Mouse (Mus musculus) limb, embryonic 13.5 days (tissue): ENCODE results near the gene Sesn3. TPM values are rescaled to one million over a fixed set of nuclear protein-coding genes. Genes with fewer than 3 reads are reported as not detected.

Experiments
- ATAC-seq: fragments of 200-750 bp; cut with Nextera tagmentation; 2 replicates; pipeline ENCODE4 v1.8.0; 2017; ENCODE audit warnings: low read depth, moderate number of reproducible peaks, moderate TSS enrichment; ENCODE audit not compliant: low FRiP score
- H3K27ac ChIP-seq: fragments of 300-500 bp; sonication (generic); 2 replicates; pipeline ENCODE4 v1.5.1; 2015; ENCODE audit warnings: inconsistent platforms, mild to moderate bottlenecking, moderate library complexity
- H3K27me3 ChIP-seq: fragments of 300-500 bp; sonication (generic); 2 replicates; pipeline ENCODE4 v1.6.1; 2015; ENCODE audit warnings: mild to moderate bottlenecking, inconsistent platforms
- H3K36me3 ChIP-seq: fragments of 300-500 bp; sonication (generic); 2 replicates; pipeline ENCODE4 v1.6.1; 2015; ENCODE audit warnings: inconsistent platforms, mild to moderate bottlenecking, moderate library complexity
- H3K4me1 ChIP-seq: fragments of 300-500 bp; sonication (generic); 2 replicates; pipeline ENCODE4 v1.6.1; 2015; ENCODE audit warnings: inconsistent platforms
- H3K4me2 ChIP-seq: fragments of 300-500 bp; sonication (generic); replicated peaks from 2 replicates; pipeline ENCODE4 v1.6.1; 2015; ENCODE audit warnings: inconsistent platforms, mild to moderate bottlenecking, moderate library complexity
- H3K4me3 ChIP-seq: fragments of 300-500 bp; sonication (generic); 2 replicates; pipeline ENCODE4 v1.5.1; 2015; ENCODE audit warnings: moderate library complexity, mild to moderate bottlenecking, inconsistent platforms
- H3K9ac ChIP-seq: fragments of 300-500 bp; sonication (generic); 2 replicates; pipeline ENCODE4 v1.6.1; 2015; ENCODE audit warnings: mild to moderate bottlenecking, inconsistent platforms
- H3K9me3 ChIP-seq: fragments of 300-500 bp; sonication (generic); 2 replicates; pipeline ENCODE4 v1.6.1; 2016; ENCODE audit warnings: inconsistent platforms
- WGBS: fragments of 180-500 bp; shearing (Covaris S2); methylation state at CpG from one replicate; pipeline ENCODE4 v1.1.7; 2015; 5-methylcytosine and 5-hydroxymethylcytosine counted together
- polyA plus RNA-seq: library from polyadenylated mRNA; unstranded; fragments of >200 nt; fragmentation: Nextera tagmentation; extraction: Ambion mirVana; gene quantifications from 2 replicates; pipeline ENCODE4 v1.2.1, GENCODE M21; 2015

The Sesn3 gene
- polyA plus RNA-seq, 1 experiment from 2014 or later, result 27.9 TPM

DNA sequence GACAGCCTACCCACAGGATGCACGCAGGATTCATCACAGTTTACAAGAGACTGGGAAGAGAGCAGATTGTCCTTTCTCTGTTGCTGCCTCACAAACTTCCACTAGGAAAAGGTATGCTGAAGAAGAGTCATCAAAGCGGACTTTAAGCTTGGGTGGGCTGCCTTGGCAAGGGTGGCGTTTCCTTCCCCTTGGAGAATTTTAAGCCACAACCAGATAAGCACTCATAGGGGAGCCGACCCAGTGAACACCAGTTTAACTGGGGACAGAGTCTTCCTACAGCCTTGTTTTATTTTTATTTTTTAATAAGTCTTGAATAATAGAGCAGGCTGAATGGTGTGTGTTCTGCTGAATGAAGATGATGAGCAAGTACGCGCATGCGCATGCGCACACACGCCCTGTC is 89.9 kb downstream of the Sesn3 start:
- no peak overlapping the region for H3K9ac ChIP-seq
- H3K4me3 ChIP-seq, result no peak overlapping the region
- WGBS, result 97% methylated on average over 9 of the region's 9 CpGs
- H3K36me3 ChIP-seq, result no peaks in the 10 kb centered on the region
- no peaks in the 10 kb centered on the region for H3K9me3 ChIP-seq
- no peaks in the 10 kb centered on the region for H3K27me3 ChIP-seq
- no peak overlapping the region for H3K4me2 ChIP-seq
- no peak overlapping the region for H3K27ac ChIP-seq
- 0 out of 2 replicates have a peak, but pooled peaks cover 4% of the 10 kb centered on the region for H3K4me1 ChIP-seq
- ATAC-seq, result no peak

DNA sequence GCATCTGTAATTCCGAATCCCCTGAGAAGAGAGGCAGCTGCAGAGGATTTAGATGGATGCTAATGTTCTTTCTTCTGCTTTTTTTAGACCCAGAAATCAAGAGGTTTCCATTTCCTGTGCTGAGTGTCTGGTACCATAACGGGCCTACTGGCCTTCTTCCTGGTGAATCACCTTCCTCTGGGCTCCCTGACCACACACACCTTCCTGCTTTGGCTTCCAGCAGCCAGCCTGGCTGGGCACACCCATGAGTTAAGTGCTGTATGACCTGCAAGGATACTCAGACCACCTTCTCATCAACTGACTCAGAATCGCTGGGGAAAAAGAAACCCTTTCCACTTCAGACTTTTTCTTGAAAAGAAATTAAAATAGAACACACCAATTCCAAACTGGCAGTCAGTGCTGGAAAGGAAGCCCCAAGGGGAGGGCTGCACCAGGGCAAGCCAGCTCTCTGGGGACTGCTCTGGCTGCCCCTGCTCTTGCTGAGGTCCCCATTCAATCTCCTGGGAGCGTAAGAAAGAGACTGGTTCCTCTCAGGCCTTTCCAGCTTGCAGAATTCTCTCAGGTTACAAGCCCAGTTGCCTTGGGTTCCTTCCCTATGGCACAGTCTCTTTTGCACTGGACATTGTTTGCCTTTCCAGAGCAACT is 90.7 kb downstream of the Sesn3 start:
- ATAC-seq, result no peak
- Histone ChIP-seq H3K4me2 (no peak overlapping the region), H3K4me3 (no peak overlapping the region), H3K9ac (no peak overlapping the region), H3K4me1 (0 out of 2 replicates have a peak, but pooled peaks cover 4% of the 10 kb centered on the region), H3K36me3 (no peaks in the 10 kb centered on the region), H3K27ac (no peak overlapping the region), H3K9me3 (no peaks in the 10 kb centered on the region), H3K27me3 (no peaks in the 10 kb centered on the region)
- 50% methylated on average over 4 of the region's 4 CpGs for WGBS

DNA sequence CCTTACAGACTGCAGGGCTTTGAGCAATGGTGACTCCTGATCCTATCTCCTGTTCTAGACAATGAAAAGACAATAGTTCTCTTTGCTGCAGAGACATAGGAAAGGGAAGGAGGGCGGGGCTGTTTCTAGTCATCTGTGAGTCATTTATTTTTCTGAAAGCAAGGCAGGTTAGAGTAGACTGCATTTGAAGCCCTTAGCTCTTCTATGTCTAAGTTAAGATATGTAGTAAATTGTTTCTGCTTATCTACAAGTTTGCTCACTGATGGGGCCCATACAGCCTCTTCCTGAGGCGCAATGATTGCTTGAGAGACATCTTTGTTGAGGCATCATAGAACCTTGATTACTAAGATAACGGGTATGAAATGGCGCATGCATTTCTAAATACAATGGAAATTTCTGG is 93.0 kb downstream of the Sesn3 start:
- no peaks in the 10 kb centered on the region for H3K27me3 ChIP-seq
- 0 out of 2 replicates have a peak, but pooled peaks cover 4% of the 10 kb centered on the region for H3K4me1 ChIP-seq
- H3K4me3 ChIP-seq, result no peak overlapping the region
- H3K36me3 ChIP-seq, result no peaks in the 10 kb centered on the region
- no peak overlapping the region for H3K27ac ChIP-seq
- WGBS, result 92% methylated on average over 4 of the region's 4 CpGs
- no peaks in the 10 kb centered on the region for H3K9me3 ChIP-seq
- no peak overlapping the region for H3K9ac ChIP-seq
- ATAC-seq, result no peak
- H3K4me2 ChIP-seq, result no peak overlapping the region

DNA sequence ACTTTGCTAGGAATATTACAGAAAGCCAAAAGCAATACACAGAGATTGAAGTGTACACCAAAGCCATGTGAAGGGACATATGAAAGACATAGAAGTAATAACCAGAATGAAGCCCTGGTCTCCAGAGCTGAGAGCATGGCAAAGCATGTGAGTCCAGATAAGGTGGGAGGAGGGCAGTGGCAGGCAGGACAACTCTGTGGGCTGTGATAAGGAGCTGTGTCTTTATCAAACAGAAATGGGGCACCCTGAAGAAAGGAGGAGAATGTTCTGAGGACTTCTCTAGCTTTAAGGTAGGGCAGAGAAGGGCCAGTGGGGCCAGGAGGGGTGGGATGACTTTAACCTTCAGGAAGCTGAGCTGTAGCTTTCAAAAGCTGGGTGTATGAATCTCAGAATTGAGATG is 94.4 kb downstream of the Sesn3 start:
- Histone ChIP-seq H3K27ac (no peak overlapping the region), H3K27me3 (no peaks in the 10 kb centered on the region), H3K36me3 (no peaks in the 10 kb centered on the region), H3K9ac (no peak overlapping the region), H3K4me2 (no peak overlapping the region), H3K4me1 (0 out of 2 replicates have a peak, but pooled peaks cover 4% of the 10 kb centered on the region), H3K9me3 (no peaks in the 10 kb centered on the region), H3K4me3 (no peak overlapping the region)
- no peak for ATAC-seq

DNA sequence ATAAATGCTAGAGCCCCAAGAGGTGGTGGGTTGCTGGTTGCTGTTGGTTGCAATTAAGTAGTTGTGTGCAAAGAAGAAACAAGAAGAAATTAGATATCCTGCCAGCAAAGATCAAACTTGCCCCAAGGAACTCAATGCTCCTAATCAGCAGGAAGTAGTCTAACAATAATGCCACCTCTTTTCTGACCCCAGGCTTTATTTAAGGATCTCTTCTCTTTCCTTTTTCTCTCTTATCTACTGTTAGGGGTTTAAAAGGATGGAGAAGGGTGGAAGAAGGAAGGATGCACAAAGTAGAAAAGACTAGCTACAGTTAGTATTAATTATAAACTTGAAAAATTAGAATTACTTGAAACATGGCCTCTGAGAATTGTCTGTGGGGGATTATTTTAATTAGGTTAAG is 97.6 kb downstream of the Sesn3 start:
- no peaks in the 10 kb centered on the region for H3K36me3 ChIP-seq
- ATAC-seq, result no peak
- no peak overlapping the region for H3K4me2 ChIP-seq

DNA sequence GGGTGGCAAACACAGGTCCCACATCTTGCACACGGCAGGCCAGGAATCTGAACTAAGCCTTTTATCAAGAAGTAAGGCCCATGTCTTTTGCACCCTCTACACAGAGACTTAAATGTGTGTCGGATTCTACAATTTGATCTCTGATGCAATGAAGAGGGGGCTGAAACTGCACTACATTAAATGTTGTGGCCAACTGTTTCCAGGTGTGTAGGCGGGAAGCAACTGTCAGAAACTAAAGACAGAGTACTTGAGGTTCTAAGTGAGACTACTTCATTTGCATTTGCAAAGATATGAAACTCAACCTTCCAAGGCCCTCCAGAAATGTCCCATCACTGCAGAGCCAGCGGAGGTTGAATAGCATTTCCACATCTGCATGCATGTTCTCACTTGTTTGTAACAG is 101.3 kb downstream of the Sesn3 start:
- H3K27me3 ChIP-seq, result peaks cover 7% of the 10 kb centered on the region; the same call in 1 of the 2 replicates
- H3K36me3 ChIP-seq, result no peaks in the 10 kb centered on the region
- WGBS, result 85% methylated on average over 4 of the region's 4 CpGs
- no peak overlapping the region for H3K4me3 ChIP-seq
- no peaks in the 10 kb centered on the region for H3K9me3 ChIP-seq
- no peak overlapping the region for H3K9ac ChIP-seq
- no peak overlapping the region for H3K4me2 ChIP-seq
- no peak for ATAC-seq
- no peak overlapping the region for H3K27ac ChIP-seq
- peaks cover 9% of the 10 kb centered on the region for H3K4me1 ChIP-seq

More for the DNA sequence above, 97.6 kb downstream of the Sesn3 start:
- Histone ChIP-seq H3K9ac (no peak overlapping the region), H3K4me3 (no peak overlapping the region), H3K27me3 (no peaks in the 10 kb centered on the region), H3K9me3 (no peaks in the 10 kb centered on the region), H3K27ac (no peak overlapping the region), H3K4me1 (no peaks in the 10 kb centered on the region)

DNA sequence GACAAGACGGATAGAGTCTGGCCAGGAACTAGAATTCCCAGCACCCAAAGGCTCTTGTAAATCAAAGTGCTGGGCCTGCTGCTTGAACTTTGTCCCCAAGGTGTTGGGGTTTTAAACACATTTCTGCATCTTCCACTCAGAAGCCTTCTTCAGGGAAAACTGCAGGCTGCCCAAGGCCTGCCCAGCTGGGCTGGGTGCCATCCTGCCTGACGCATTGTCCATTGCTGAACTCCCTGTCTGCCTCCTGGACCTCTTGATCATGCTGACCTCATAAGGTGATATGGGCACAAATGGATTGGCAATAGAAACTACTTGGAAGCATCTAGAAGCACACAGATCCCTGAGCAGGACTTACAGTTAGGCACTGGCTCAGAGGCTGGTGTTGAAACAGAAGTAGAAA is 103.3 kb downstream of the Sesn3 start:
- H3K9me3 ChIP-seq, result no peaks in the 10 kb centered on the region
- peaks cover 14% of the 10 kb centered on the region; the same call in 1 of the 2 replicates for H3K27me3 ChIP-seq
- H3K4me1 ChIP-seq, result peaks cover 14% of the 10 kb centered on the region
- no peaks in the 10 kb centered on the region for H3K36me3 ChIP-seq
- no peak overlapping the region for H3K9ac ChIP-seq
- WGBS, result 94% methylated on average over 2 of the region's 2 CpGs
- no peak for ATAC-seq
- no peak overlapping the region for H3K27ac ChIP-seq
- no peak overlapping the region for H3K4me3 ChIP-seq
- no peak overlapping the region for H3K4me2 ChIP-seq

DNA sequence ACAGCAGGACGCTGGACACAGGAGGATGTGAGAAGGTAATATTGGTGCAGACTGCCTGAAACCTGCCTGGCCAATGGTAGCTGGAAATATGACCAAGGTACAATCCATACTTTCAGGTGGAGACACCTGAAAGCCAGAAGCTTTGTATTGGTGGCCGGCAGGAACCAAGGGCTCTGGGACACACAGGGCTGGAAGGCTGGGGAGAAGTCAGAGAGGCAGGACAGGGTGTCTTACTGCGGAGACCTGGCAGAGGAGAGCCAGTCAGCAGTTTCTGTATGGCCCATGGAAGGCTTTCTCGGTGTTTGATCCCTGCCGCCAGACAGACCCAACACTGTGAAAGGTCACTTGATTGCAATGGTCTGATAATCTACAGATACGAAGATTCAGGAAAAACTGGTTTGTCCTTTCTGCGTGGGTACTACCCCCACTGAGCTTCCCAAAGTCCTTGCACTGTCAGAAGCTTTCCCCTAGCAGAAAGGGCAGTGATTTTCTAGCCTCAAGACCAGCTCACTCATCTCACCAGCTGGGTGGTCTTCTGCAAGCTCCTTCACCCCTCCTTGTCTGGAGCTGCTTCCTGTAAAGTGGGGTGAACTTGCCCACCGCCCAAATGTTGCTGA is 105.0 kb downstream of the Sesn3 start:
- no peak overlapping the region for H3K27ac ChIP-seq
- ATAC-seq, result no peak

DNA sequence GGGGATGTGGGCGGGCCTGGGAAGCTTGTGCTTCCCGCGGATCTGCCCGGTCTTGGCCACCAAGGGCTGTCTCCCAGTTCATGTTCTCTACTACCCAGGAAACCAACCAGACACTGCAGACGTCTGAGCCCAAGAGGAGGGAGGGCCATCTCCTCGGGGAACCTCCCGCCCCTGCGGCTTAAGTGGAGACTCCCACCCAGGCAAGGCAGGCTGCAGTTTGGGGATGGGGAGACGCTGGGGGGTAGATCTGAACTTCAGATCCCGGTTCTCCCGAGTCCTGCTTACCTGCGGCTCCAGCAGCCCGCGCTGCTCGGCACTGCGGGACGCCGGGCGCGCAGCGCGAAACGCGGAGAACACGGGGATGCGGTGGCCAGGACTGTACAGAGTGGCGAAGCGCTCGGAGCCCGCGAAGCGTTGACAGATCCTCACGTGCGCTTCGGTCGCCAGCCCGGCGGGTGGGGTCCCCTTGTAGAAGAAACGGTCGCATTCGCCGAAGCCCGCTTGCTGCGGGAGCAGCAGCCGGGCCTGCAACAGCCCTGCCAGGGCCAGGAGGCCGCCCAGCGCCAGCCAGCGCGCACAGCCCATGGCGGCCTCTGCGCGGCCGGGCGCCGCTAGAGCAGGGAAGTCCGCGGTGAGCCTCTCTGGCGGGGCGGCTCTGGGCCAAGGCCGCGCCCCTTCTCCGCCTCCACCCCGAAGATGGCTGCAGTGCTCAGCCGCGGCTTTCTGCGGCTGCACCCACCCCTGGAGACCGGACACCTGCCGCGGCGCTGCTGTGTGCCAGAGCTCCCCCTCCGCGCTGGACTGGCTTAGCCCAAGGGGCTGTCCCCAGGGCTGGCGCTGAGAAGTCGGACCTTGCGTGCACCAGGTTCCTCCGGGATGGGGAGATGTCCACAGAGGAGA is 105.8 kb downstream of the Sesn3 start:
- Histone ChIP-seq H3K27me3 (peaks cover 14% of the 10 kb centered on the region; the same call in 1 of the 2 replicates), H3K9ac (peak overlapping the region; percentile 82), H3K9me3 (no peaks in the 10 kb centered on the region), H3K36me3 (no peaks in the 10 kb centered on the region), H3K4me3 (peak overlapping the region; percentile 71), H3K4me1 (peaks cover 14% of the 10 kb centered on the region), H3K4me2 (peak overlapping the region; percentile 96), H3K27ac (peak overlapping the region; percentile 39; the same call in 1 of the 2 replicates)
- WGBS, result under 1% methylated on average over 69 of the region's 76 CpGs
- peak; percentile 94 for ATAC-seq

More for the DNA sequence above, 105.0 kb downstream of the Sesn3 start:
- H3K4me3 ChIP-seq, result peak overlapping the region; percentile 71
- H3K4me1 ChIP-seq, result peaks cover 14% of the 10 kb centered on the region
- no peaks in the 10 kb centered on the region for H3K36me3 ChIP-seq
- 22% methylated on average over 8 of the region's 8 CpGs for WGBS
- H3K27me3 ChIP-seq, result peaks cover 14% of the 10 kb centered on the region; the same call in 1 of the 2 replicates
- no peaks in the 10 kb centered on the region for H3K9me3 ChIP-seq
- peak overlapping the region; percentile 82 for H3K9ac ChIP-seq
- peak overlapping the region; percentile 96 for H3K4me2 ChIP-seq

DNA sequence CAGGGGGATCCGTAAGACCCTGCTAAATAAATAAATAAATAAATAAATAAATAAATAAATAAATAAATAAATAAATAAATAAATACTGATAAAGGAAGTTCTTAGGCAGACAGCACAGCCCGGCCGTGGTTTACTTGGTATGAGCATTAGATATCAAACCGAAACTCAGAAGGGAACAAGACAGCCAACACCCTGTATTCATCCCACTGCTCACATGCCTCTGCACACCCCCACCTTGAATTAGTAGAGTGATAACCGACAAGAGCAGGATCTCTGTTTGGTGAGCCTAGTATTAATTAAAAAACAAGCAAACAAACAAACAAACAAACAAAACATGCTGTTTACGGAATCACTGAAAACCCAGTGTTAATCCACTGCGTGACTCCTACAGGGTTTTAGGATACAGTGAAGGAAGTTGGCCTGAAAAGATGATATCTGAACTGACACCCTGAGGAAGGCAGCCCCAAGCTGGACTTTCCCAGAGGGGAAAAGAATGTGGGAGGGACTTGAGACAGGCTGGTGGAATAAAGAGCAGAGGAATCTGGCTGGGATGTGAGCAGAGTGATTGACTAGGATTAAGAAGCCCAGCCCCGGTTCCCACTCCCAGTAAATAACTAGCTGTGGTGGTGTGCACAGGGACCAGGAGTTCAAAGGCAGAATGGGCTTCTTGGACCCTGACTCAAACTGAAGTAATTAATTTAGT is 106.6 kb downstream of the Sesn3 start, which contains the start of gene Endod1:
Gene Endod1 (minus strand): TSS at position 155 of the 703 bp plus-strand sequence.
- Histone ChIP-seq H3K27ac (peak within 1 kb of the TSS; percentile 39; the same call in 1 of the 2 replicates), H3K9ac (peak within 1 kb of the TSS; percentile 82), H3K36me3 (no peaks in the 10 kb centered on the region), H3K4me1 (peaks cover 14% of the 10 kb centered on the region), H3K27me3 (peaks cover 14% of the 10 kb centered on the region; the same call in 1 of the 2 replicates), H3K4me3 (peak within 1 kb of the TSS; percentile 71), H3K9me3 (no peaks in the 10 kb centered on the region), H3K4me2 (peak within 1 kb of the TSS; percentile 96)
- ATAC-seq, result no peak; the same call in none of the 2 replicates
- 9% methylated on average over 8 of the region's 8 CpGs for WGBS

DNA sequence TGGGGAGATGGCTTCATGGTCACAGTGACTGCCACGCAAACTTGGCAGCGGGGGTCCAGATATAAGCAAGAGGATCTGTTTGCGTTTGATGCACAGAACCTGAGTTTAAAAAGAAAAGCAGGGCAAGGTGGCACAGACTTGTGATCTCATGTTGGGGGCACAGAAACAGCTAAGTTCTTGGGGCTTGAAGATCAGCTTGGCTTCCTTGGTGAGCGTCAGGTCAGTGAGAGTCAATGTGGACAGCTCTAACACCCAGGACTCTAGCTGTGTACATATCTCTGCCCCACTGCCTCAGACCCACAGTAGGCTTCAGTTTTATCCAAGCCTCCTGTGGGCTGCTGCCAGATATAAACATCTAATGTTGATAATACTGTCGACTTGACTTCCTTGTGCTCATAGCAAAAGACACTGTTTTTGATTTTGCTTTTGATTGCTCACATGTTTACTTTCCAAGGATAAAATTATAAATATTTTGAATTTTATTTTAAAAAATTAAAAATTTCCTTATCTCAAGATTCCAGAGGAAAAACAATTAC is 107.5 kb downstream of the Sesn3 start:
- no peak overlapping the region for H3K27ac ChIP-seq
- ATAC-seq, result no peak
- H3K9ac ChIP-seq, result no peak overlapping the region
- no peaks in the 10 kb centered on the region for H3K36me3 ChIP-seq
- peaks cover 14% of the 10 kb centered on the region for H3K4me1 ChIP-seq
- no peak overlapping the region for H3K4me2 ChIP-seq
- no peaks in the 10 kb centered on the region for H3K9me3 ChIP-seq
- H3K4me3 ChIP-seq, result no peak overlapping the region
- WGBS, result 71% methylated on average over 5 of the region's 5 CpGs
- H3K27me3 ChIP-seq, result peaks cover 14% of the 10 kb centered on the region; the same call in 1 of the 2 replicates
